Mouse (Mus musculus): Measurements from ENCODE around the gene Tmem50b. TPM values are rescaled to one million over a fixed set of nuclear protein-coding genes. Genes with fewer than 3 reads are reported as not detected.
A peak's percentile ranks its signal among the peaks of the same experiment; 100 is the strongest.
"Not testable (repeated sequence)": the region's sequence is repeated elsewhere in the genome, so short reads cannot be mapped to it uniquely, and the experiment has no call there.

The Tmem50b gene
- polyA plus RNA-seq, 1 experiment, result 148 TPM

- H3K27ac ChIP-seq (ENCODE audit: insufficient read depth, low read length), result no peak overlapping the region
- H3K27me3 ChIP-seq (ENCODE audit: control insufficient read depth, insufficient read depth, low read length), result no peaks in the 10 kb centered on the region
- no peak for DNase-seq
- no peaks in the 10 kb centered on the region for H3K4me1 ChIP-seq (ENCODE audit: control insufficient read depth, insufficient read depth, low read length)
- no peak overlapping the region for H3K4me3 ChIP-seq (replicated peaks; ENCODE audit: insufficient read depth, low read depth, low read length)
- no peak for TF ChIP-seq CTCF (IDR thresholded peaks at IDR 0.05; ENCODE audit: borderline replicate concordance, insufficient read depth, low read depth, low read length)
- TF ChIP-seq POLR2A (IDR thresholded peaks at IDR 0.05; ENCODE audit: borderline replicate concordance, insufficient read depth, low read length), result no peak
- WGBS, result 80% methylated on average over 23 of the region's 23 CpGs
Measured at GRCm38 (mm10) chr16:91533097-91534001, 64.3 kb downstream of the Tmem50b start.

DNA sequence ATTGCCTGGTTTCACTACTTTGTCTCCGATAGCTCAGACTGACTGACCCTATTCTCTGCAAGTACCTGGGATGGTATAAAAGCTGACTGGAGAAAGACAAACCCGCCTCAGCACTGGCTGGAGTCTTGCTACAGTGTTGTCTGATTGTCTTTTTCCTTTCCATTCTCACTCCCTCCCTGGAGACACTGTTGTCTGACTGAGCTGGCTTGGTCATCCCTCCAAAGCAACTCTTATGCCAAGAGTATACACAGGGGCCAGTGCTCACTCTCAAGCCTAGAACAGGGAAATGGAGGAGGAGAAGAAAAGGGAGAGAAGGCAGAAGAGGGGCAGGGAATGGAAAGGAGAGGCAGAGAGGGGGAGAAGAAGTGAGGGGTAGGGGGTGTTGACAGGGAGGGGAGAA lies 65.2 kb downstream of the Tmem50b start:
- TF ChIP-seq POLR2A (IDR thresholded peaks at IDR 0.05; ENCODE audit: borderline replicate concordance, insufficient read depth, low read length) (no peak), CTCF (IDR thresholded peaks at IDR 0.05; ENCODE audit: borderline replicate concordance, insufficient read depth, low read depth, low read length) (no peak)
- no peak overlapping the region for H3K4me3 ChIP-seq (replicated peaks; ENCODE audit: insufficient read depth, low read depth, low read length)
- H3K4me1 ChIP-seq (ENCODE audit: control insufficient read depth, insufficient read depth, low read length), result no peaks in the 10 kb centered on the region
- WGBS, result 67% methylated on average over 2 of the region's 2 CpGs
- H3K27me3 ChIP-seq (ENCODE audit: control insufficient read depth, insufficient read depth, low read length), result no peaks in the 10 kb centered on the region
- H3K27ac ChIP-seq (ENCODE audit: insufficient read depth, low read length), result no peak overlapping the region
- no peak for DNase-seq

- TF ChIP-seq CTCF (IDR thresholded peaks at IDR 0.05; ENCODE audit: borderline replicate concordance, insufficient read depth, low read depth, low read length) (no peak), POLR2A (IDR thresholded peaks at IDR 0.05; ENCODE audit: borderline replicate concordance, insufficient read depth, low read length) (no peak)
- Histone ChIP-seq H3K27ac (ENCODE audit: insufficient read depth, low read length) (no peak overlapping the region), H3K4me1 (ENCODE audit: control insufficient read depth, insufficient read depth, low read length) (no peaks in the 10 kb centered on the region), H3K27me3 (ENCODE audit: control insufficient read depth, insufficient read depth, low read length) (no peaks in the 10 kb centered on the region), H3K4me3 (replicated peaks; ENCODE audit: insufficient read depth, low read depth, low read length) (no peak overlapping the region)
- 63% methylated on average over 6 of the region's 6 CpGs for WGBS
- no peak for DNase-seq
Measured at GRCm38 (mm10) chr16:91531856-91532255, 65.7 kb downstream of the Tmem50b start.

DNA sequence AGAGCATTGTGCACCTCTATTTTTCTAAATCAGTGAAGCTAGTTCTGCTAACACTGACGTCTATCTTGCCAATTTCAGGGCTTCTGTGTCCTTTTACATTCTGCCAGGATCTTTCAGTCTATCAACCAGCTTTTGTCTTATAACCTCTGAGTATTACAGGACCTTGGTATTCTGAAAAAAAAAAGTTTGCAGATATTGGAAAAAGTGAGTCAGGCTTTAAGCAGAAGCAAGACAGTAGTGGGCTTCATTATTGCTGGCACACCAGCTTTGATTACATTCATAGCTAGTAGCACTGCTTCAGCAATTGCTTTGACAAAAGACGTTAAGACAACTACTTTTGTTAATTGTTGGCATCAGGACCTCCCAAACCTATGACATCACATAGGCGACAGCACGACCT lies 66.8 kb downstream of the Tmem50b start:
- 79% methylated on average over 4 of the region's 4 CpGs for WGBS
- DNase-seq; H3K4me1 ChIP-seq (ENCODE audit: control insufficient read depth, insufficient read depth, low read length); H3K27ac ChIP-seq (ENCODE audit: insufficient read depth, low read length); H3K27me3 ChIP-seq (ENCODE audit: control insufficient read depth, insufficient read depth, low read length); H3K4me3 ChIP-seq (replicated peaks; ENCODE audit: insufficient read depth, low read depth, low read length): not testable (repeated sequence)

GRCm38 (mm10) chr16:91528578-91528977 lies 69.0 kb downstream of the Tmem50b start:
- no peak overlapping the region for H3K27ac ChIP-seq (ENCODE audit: insufficient read depth, low read length)
- no peak for DNase-seq
- H3K27me3 ChIP-seq (ENCODE audit: control insufficient read depth, insufficient read depth, low read length), result no peaks in the 10 kb centered on the region
- no peak overlapping the region for H3K4me3 ChIP-seq (replicated peaks; ENCODE audit: insufficient read depth, low read depth, low read length)
- TF ChIP-seq POLR2A (IDR thresholded peaks at IDR 0.05; ENCODE audit: borderline replicate concordance, insufficient read depth, low read length) (no peak), CTCF (IDR thresholded peaks at IDR 0.05; ENCODE audit: borderline replicate concordance, insufficient read depth, low read depth, low read length) (0 out of 2 replicates have a peak, but pooled peaks have one; percentile 4)
- H3K4me1 ChIP-seq (ENCODE audit: control insufficient read depth, insufficient read depth, low read length), result no peaks in the 10 kb centered on the region
- WGBS, result 31% methylated on average over 9 of the region's 9 CpGs

- no peaks in the 10 kb centered on the region for H3K27me3 ChIP-seq (ENCODE audit: control insufficient read depth, insufficient read depth, low read length)
- H3K4me1 ChIP-seq (ENCODE audit: control insufficient read depth, insufficient read depth, low read length), result no peaks in the 10 kb centered on the region
- no peak overlapping the region for H3K4me3 ChIP-seq (replicated peaks; ENCODE audit: insufficient read depth, low read depth, low read length)
- no peak overlapping the region for H3K27ac ChIP-seq (ENCODE audit: insufficient read depth, low read length)
- WGBS, result 64% methylated on average over 5 of the region's 5 CpGs
- TF ChIP-seq POLR2A (IDR thresholded peaks at IDR 0.05; ENCODE audit: borderline replicate concordance, insufficient read depth, low read length) (no peak), CTCF (IDR thresholded peaks at IDR 0.05; ENCODE audit: borderline replicate concordance, insufficient read depth, low read depth, low read length) (no peak)
- DNase-seq, result no peak
Measured at GRCm38 (mm10) chr16:91527500-91527899, 70.1 kb downstream of the Tmem50b start.

DNA sequence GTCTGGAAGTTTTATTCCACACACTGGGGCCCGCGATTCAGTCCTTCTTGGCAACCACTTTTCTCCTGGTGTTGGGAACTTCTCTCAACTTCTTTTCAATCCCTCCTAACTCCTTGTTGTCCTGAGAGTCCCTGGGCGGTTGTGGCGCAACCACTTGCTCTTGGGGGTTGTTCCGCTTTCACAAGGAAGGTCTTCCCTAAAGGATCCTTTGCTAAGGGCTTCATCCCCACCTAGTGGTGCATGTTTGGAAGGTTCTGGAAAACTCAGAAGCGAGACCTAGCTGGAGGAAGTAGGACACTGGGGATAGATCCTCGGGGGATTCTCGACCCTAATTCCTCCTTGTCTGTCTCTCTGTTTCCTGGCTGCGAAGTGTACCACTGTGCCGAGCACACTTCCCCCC lies 70.5 kb downstream of the Tmem50b start:
- WGBS, result 72% methylated on average over 10 of the region's 10 CpGs
- H3K27ac ChIP-seq (ENCODE audit: insufficient read depth, low read length), result no peak overlapping the region
- no peaks in the 10 kb centered on the region for H3K27me3 ChIP-seq (ENCODE audit: control insufficient read depth, insufficient read depth, low read length)
- H3K4me1 ChIP-seq (ENCODE audit: control insufficient read depth, insufficient read depth, low read length), result no peaks in the 10 kb centered on the region
- TF ChIP-seq CTCF (IDR thresholded peaks at IDR 0.05; ENCODE audit: borderline replicate concordance, insufficient read depth, low read depth, low read length), result no peak
- no peak for TF ChIP-seq POLR2A (IDR thresholded peaks at IDR 0.05; ENCODE audit: borderline replicate concordance, insufficient read depth, low read length)
- H3K4me3 ChIP-seq (replicated peaks; ENCODE audit: insufficient read depth, low read depth, low read length), result no peak overlapping the region
- no peak for DNase-seq

DNA sequence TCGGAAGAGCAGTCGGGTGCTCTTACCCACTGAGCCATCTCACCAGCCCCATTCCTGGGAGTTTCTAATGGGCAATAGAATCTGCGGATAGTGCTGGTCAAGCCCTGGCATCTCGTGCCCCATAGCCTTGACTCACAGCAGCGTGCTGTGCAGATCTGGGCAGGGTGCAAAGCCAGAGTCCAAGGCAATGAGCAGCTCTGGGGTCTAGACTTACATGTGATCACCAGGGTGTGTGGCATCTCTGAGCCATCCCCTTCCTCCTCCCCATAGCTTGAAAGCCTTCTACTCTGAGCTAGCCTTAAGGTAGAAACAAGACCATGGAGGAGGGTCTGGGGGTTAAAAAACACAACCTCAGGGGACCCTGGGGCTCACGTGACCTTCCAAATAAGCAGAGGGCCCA lies 71.3 kb downstream of the Tmem50b start:
- Histone ChIP-seq H3K27me3 (ENCODE audit: control insufficient read depth, insufficient read depth, low read length) (no peaks in the 10 kb centered on the region), H3K27ac (ENCODE audit: insufficient read depth, low read length) (no peak overlapping the region), H3K4me3 (replicated peaks; ENCODE audit: insufficient read depth, low read depth, low read length) (no peak overlapping the region), H3K4me1 (ENCODE audit: control insufficient read depth, insufficient read depth, low read length) (no peaks in the 10 kb centered on the region)
- TF ChIP-seq CTCF (IDR thresholded peaks at IDR 0.05; ENCODE audit: borderline replicate concordance, insufficient read depth, low read depth, low read length), result no peak
- no peak for TF ChIP-seq POLR2A (IDR thresholded peaks at IDR 0.05; ENCODE audit: borderline replicate concordance, insufficient read depth, low read length)
- WGBS, result 91% methylated on average over 6 of the region's 6 CpGs
- DNase-seq, result no peak

Other genes starting within 250 kb of the Tmem50b start
- gene Ifnar2, start 225.0 kb downstream of the Tmem50b start, polyA plus RNA-seq (2012; rRNA removed), result 33.9 and 35.5 TPM in 2 replicates
- gene Gm21970, start 206.1 kb downstream of the Tmem50b start, polyA plus RNA-seq (2012; rRNA removed), result not detected in 2 replicates
- gene Il10rb, start 191.6 kb downstream of the Tmem50b start, polyA plus RNA-seq (2012; rRNA removed), result 9.1 and 10.4 TPM in 2 replicates
- 31.7 and 32.2 TPM in 2 replicates for gene Ifnar1, start 112.6 kb downstream of the Tmem50b start, polyA plus RNA-seq (2012; rRNA removed)
- gene Ifngr2, start 50.7 kb downstream of the Tmem50b start, polyA plus RNA-seq (2012; rRNA removed), result 33.9 and 34.5 TPM in 2 replicates
- gene Dnajc28, start 21.2 kb upstream of the Tmem50b start, polyA plus RNA-seq (2012; rRNA removed), result 7.6 and 7.7 TPM in 2 replicates
- gene Gart, start 49.2 kb upstream of the Tmem50b start, polyA plus RNA-seq (2012; rRNA removed), result 43.0 and 48.5 TPM in 2 replicates
- 358 and 366 TPM in 2 replicates for gene Son, start 49.7 kb upstream of the Tmem50b start, polyA plus RNA-seq (2012; rRNA removed)
- gene Donson, start 91.0 kb upstream of the Tmem50b start, polyA plus RNA-seq (2012; rRNA removed), result 28.0 and 29.6 TPM in 2 replicates
- 104 and 114 TPM in 2 replicates for gene Cryzl1, start 131.2 kb upstream of the Tmem50b start, polyA plus RNA-seq (2012; rRNA removed)
- gene Itsn1, start 131.5 kb upstream of the Tmem50b start, polyA plus RNA-seq (2012; rRNA removed), result 67.3 and 68.7 TPM in 2 replicates

Measured in cerebellum, adult 2 months (tissue).